Mouse (Mus musculus) forebrain, embryonic 15.5 days (tissue): ENCODE measurements at regions not wholly inside any gene's neighbourhood (a gene's known extent, or its start where the extent isn't known, plus 50 kb on each side); places are given as distances from the start of the nearest gene placed in this dataset.

ENCODE experiments used
- ATAC-seq: fragments of 200-750 bp; cut with Nextera tagmentation; replicated peaks from 2 replicates; pipeline ENCODE4 v1.8.0; 2017; ENCODE audit warnings: mild to moderate bottlenecking, moderate TSS enrichment, moderate library complexity
- H3K27ac ChIP-seq: fragments of 300-500 bp; sonication (generic); replicated peaks from 2 replicates; pipeline ENCODE4 v1.5.1; 2015; ENCODE audit warnings: mild to moderate bottlenecking, inconsistent platforms
- H3K27me3 ChIP-seq: fragments of 300-500 bp; sonication (generic); 2 replicates; pipeline ENCODE4 v1.6.1; 2015; ENCODE audit warnings: inconsistent platforms
- H3K36me3 ChIP-seq: fragments of 300-500 bp; sonication (generic); 2 replicates; pipeline ENCODE4 v1.6.1; 2015; ENCODE audit warnings: mild to moderate bottlenecking, inconsistent platforms
- H3K4me1 ChIP-seq: fragments of 300-500 bp; sonication (generic); 2 replicates; pipeline ENCODE4 v1.6.1; 2015; ENCODE audit warnings: inconsistent platforms
- H3K4me2 ChIP-seq: fragments of 300-500 bp; sonication (generic); replicated peaks from 2 replicates; pipeline ENCODE4 v1.6.1; 2015; ENCODE audit warnings: mild to moderate bottlenecking, inconsistent platforms
- H3K4me3 ChIP-seq: fragments of 300-500 bp; sonication (generic); 2 replicates; pipeline ENCODE4 v1.5.1; 2015; ENCODE audit warnings: mild to moderate bottlenecking, inconsistent platforms
- H3K9ac ChIP-seq: fragments of 300-500 bp; sonication (generic); replicated peaks from 2 replicates; pipeline ENCODE4 v1.6.1; 2015; ENCODE audit warnings: mild to moderate bottlenecking, inconsistent platforms
- H3K9me3 ChIP-seq: fragments of 300-500 bp; sonication (generic); 2 replicates; pipeline ENCODE4 v1.6.1; 2016; ENCODE audit warnings: inconsistent platforms
- WGBS: fragments of 180-500 bp; shearing (Covaris S2); methylation state at CpG from one replicate; pipeline ENCODE4 v1.1.7; 2015; ENCODE audit warnings: mixed read lengths; 5-methylcytosine and 5-hydroxymethylcytosine counted together

DNA sequence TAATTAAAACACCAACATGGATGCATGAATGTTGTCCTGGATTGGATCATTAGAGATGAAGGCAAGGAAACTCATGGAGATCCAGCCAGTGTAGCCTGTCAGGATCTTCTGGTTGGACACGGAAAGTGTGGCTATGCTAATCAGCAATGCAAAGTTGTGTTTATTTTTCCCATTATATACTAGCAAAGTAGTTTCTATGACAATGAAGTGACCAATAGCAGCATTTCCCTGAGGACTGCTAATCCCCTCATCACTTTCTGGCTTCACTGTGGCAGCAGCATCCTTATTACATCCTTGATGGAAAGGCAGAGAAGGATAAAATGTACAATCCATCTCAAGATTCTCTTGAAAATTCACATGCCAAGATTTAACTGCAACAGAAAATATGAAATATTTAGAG lies 534.7 kb downstream of the Basp1 start:
- no peak overlapping the region for H3K27ac ChIP-seq
- no peaks in the 10 kb centered on the region for H3K9me3 ChIP-seq
- no peaks in the 10 kb centered on the region for H3K27me3 ChIP-seq
- no peak for ATAC-seq
- no peak overlapping the region for H3K9ac ChIP-seq
- H3K4me3 ChIP-seq, result no peak overlapping the region
- no peaks in the 10 kb centered on the region for H3K36me3 ChIP-seq
- H3K4me2 ChIP-seq, result no peak overlapping the region
- 46% methylated on average over 1 of the region's 1 CpGs for WGBS
- H3K4me1 ChIP-seq, result peaks cover 20% of the 10 kb centered on the region

DNA sequence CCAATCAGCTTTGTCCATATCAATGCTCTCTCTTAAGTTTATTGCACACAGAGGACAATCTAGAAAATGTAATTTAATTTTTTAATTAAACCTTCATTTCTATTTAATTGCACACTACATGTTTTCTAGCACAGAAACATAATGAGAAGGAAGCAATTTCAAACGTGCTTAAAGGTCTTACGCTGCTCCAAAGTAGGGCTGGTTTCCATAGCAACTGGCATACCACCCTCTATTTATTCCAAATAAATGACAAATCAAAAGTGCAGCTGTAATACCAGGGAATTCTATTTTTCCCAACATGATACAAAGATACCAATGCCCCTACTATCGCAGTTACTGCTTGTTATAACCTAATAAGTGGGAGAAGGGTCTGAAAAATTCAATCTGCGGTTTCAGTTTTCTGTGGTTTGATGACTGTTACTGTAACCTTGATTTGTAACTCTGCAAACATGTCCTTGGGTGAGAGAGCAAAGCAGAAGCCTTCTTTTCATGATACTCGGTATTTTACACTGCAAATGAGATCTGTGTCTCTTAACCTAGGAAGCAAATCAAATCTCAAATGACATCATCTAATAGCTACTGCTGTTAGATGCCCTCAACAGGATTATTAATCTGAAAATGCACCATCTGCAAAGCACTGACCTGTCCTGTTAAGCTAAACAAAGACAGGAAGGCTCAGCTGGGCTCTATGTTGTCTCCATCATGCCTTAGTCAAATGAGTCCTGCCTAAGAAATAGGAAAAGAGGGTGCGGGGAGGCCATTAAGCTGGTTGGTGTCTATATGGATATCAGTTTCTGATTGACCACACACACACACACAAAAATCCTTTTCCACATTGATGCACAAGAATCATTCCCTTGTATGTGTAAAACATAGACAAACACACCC lies 535.6 kb downstream of the Basp1 start:
- no peak overlapping the region for H3K4me3 ChIP-seq
- no peak overlapping the region for H3K9ac ChIP-seq
- H3K9me3 ChIP-seq, result no peaks in the 10 kb centered on the region
- peak overlapping the region; percentile 75 for H3K27ac ChIP-seq
- H3K4me2 ChIP-seq, result no peak overlapping the region
- H3K4me1 ChIP-seq, result peaks cover 20% of the 10 kb centered on the region
- H3K36me3 ChIP-seq, result no peaks in the 10 kb centered on the region
- peak; percentile 82 for ATAC-seq
- no peaks in the 10 kb centered on the region for H3K27me3 ChIP-seq
- WGBS, result 34% methylated on average over 6 of the region's 6 CpGs

DNA sequence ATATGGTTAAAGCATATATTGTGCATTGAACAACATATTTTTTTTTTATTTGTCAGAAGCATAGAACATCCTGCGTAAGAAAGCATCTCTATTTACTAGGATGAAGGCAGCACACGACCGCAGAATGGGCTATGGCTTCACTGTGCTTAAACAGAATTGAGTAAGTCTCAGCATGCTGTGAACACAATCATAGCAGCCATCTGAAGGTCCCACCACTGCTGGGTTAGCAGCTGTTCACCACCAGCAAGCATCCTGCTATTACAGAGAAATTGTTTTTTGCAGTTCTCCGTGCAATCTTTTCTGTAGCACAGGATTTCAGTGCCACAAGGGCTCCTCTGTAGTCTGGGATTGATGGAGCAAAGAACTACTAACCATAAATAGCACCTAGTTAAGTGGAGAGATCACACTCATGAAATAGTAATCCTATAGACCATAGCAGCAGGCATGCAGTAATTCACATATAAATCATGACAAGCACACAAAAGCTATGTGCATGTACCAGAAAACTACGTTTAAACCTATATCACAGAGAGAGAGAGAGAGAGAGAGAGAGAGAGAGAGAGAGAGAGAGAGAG lies 537.3 kb downstream of the Basp1 start:
- H3K4me1 ChIP-seq, result peaks cover 20% of the 10 kb centered on the region
- H3K9ac ChIP-seq, result no peak overlapping the region
- no peaks in the 10 kb centered on the region for H3K27me3 ChIP-seq
- no peak overlapping the region for H3K4me3 ChIP-seq
- H3K9me3 ChIP-seq, result no peaks in the 10 kb centered on the region
- ATAC-seq, result peak; percentile 32; the same call in 1 of the 2 replicates
- H3K27ac ChIP-seq, result peak overlapping the region; percentile 34; the same call in 1 of the 2 replicates
- H3K4me2 ChIP-seq, result no peak overlapping the region
- 69% methylated on average over 5 of the region's 5 CpGs for WGBS
- H3K36me3 ChIP-seq, result no peaks in the 10 kb centered on the region

DNA sequence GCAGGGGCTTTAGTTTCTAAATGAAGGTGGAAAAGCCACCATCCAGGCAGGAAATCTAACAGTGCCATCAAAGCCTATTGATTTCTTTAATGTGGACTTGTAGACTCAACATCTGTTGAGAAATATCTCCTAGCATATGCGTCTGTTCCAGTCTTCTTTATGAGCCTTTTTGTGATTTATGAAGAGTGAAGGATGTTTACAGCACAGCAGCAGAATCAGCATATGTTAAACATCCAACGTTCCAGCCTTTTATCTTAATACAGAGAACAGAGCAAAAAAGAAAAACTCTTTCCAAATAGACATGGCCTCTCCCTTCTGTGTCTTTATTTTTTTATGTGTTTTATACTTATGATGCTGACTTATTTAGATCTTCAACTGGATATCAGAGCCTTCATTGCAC lies 573.3 kb downstream of the Basp1 start:
- H3K27me3 ChIP-seq, result no peaks in the 10 kb centered on the region
- H3K9ac ChIP-seq, result no peak overlapping the region
- no peak overlapping the region for H3K27ac ChIP-seq
- H3K36me3 ChIP-seq, result no peaks in the 10 kb centered on the region
- H3K4me1 ChIP-seq, result no peaks in the 10 kb centered on the region
- no peak for ATAC-seq
- H3K4me3 ChIP-seq, result no peak overlapping the region
- 83% methylated on average over 2 of the region's 2 CpGs for WGBS
- H3K4me2 ChIP-seq, result no peak overlapping the region
- no peaks in the 10 kb centered on the region for H3K9me3 ChIP-seq

DNA sequence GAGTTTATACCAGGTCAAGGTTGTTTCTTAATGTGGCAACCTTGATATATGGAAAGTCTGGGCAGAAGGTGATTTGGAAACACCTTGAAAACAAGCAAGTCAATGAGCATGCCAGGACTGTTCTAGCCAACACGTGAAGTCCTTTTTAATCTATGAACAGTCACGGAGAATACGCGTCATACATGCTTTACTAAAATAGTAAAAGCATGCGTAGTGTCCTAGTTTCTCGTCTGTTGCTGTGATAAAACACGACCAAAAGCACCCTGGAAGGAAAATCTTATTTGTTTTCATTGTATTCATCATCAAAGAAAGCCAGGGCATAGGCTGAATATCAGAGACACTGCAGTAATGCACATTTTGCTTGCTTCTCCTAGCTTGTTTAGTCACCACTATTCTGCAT lies 575.2 kb downstream of the Basp1 start:
- no peak overlapping the region for H3K9ac ChIP-seq
- no peak for ATAC-seq
- 89% methylated on average over 7 of the region's 7 CpGs for WGBS
- H3K4me2 ChIP-seq, result no peak overlapping the region
- H3K4me1 ChIP-seq, result no peaks in the 10 kb centered on the region
- H3K9me3 ChIP-seq, result no peaks in the 10 kb centered on the region
- no peaks in the 10 kb centered on the region for H3K36me3 ChIP-seq
- no peaks in the 10 kb centered on the region for H3K27me3 ChIP-seq
- H3K27ac ChIP-seq, result no peak overlapping the region
- H3K4me3 ChIP-seq, result no peak overlapping the region

DNA sequence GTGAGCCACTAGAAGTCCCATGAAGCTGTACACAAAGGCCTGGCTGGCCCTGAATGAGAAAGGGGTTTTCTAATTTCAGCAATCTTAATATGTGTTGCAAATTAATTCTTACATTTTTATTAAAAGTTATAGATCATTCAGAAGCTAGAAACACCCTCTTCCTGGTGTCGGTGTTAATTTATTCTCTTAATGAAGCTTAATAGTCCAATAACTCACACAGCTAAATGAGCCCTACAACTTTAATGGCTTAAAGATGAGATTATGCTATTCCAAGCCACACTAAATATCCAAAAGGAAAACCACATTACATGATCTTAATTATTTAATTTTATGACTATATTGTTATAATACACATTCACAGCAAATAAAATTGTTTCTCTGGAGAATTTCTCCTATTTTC lies 585.7 kb downstream of the Basp1 start:
- Histone ChIP-seq H3K36me3 (no peaks in the 10 kb centered on the region), H3K9me3 (no peaks in the 10 kb centered on the region), H3K4me3 (no peak overlapping the region), H3K27me3 (no peaks in the 10 kb centered on the region), H3K27ac (no peak overlapping the region), H3K9ac (no peak overlapping the region), H3K4me2 (no peak overlapping the region), H3K4me1 (no peaks in the 10 kb centered on the region)
- WGBS, result 88% methylated on average over 1 of the region's 1 CpGs
- ATAC-seq, result no peak

DNA sequence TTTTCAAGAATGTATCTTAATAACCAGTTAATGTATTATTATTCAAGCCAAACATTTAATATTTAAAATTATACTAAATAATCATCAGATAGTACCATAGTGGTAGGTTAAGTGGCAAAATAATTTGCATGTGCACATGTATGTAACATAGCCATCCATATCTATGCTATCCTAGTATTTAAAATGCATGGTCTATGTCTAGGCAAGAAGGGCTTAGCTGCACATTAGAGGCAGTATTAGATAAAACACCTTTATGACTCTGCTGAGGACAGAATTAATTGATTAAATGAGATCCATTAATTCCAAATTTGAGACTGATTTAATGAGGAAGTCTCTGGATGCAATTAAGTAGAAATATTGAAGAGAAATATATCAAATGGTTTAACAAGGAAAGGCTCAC lies 586.3 kb downstream of the Basp1 start:
- Histone ChIP-seq H3K36me3 (no peaks in the 10 kb centered on the region), H3K27ac (no peak overlapping the region), H3K9ac (no peak overlapping the region), H3K4me1 (no peaks in the 10 kb centered on the region), H3K9me3 (no peaks in the 10 kb centered on the region), H3K4me2 (no peak overlapping the region), H3K4me3 (no peak overlapping the region), H3K27me3 (no peaks in the 10 kb centered on the region)
- no peak for ATAC-seq

DNA sequence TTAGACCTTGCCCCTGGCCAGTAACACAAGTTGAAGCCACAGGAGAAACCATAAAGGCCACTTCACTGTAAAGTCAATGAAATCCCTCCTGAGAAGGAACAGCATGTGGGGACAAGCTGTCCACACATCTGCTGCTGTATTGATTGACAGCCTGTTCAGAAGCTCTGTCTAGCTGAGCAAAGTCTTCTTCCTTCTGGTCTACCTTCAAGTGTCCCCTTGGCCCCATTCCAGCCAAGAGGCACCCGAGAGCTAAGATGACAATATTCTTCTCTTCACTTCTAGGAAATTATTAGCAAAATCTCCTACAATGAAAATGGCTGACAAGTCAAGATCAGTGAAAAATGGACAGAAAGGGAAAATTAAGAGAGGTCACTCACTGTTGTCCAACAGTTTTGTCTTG lies 616.7 kb downstream of the Basp1 start:
- WGBS, result 63% methylated on average over 1 of the region's 1 CpGs
- H3K27me3 ChIP-seq, result no peaks in the 10 kb centered on the region
- H3K4me1 ChIP-seq, result no peaks in the 10 kb centered on the region
- H3K27ac ChIP-seq, result no peak overlapping the region
- H3K36me3 ChIP-seq, result no peaks in the 10 kb centered on the region
- H3K4me2 ChIP-seq, result no peak overlapping the region
- ATAC-seq, result no peak
- no peak overlapping the region for H3K9ac ChIP-seq
- H3K9me3 ChIP-seq, result no peaks in the 10 kb centered on the region
- H3K4me3 ChIP-seq, result no peak overlapping the region

DNA sequence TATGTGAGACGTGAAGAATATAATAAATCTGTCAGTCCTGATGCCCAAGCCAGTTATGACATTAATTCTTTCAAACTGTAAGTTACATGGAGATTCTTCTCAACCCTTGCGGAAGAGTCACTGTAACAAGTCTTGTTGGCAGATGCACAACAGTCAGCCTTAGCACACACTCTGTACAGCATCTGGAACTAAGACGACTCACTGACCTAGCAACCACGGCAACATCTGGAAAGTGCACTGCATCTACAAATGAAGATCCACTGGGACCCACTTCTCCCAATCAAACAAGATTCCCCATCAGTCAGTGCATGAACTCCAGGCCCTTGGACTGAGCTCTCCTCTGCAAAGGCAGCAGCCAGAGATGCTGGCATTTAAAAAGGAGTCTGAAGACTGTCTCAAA lies 620.2 kb downstream of the Basp1 start:
- no peak for ATAC-seq
- Histone ChIP-seq H3K36me3 (no peaks in the 10 kb centered on the region), H3K4me2 (no peak overlapping the region), H3K4me1 (no peaks in the 10 kb centered on the region), H3K4me3 (no peak overlapping the region), H3K9me3 (no peaks in the 10 kb centered on the region), H3K27me3 (no peaks in the 10 kb centered on the region), H3K27ac (no peak overlapping the region), H3K9ac (no peak overlapping the region)
- 93% methylated on average over 4 of the region's 4 CpGs for WGBS

DNA sequence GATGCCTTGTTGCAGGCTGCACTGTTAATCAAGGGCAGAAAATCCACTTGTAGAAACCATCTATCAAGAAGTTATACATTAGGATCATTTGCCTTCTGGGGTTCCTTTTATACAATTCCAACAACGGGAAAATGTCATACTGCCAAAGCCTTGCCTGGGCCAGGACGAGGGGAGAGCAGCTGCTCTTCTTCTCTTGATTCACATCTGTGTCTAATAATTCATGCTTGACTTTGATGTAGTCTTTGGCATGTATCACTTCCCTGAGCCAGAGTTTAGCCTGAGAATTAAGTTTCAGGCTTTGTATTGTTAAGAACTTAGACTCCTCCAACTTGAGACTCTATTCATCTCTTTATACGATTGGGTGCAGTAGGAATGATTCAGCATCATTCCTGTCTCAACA lies 627.2 kb downstream of the Basp1 start:
- Histone ChIP-seq H3K27ac (no peak overlapping the region), H3K4me1 (no peaks in the 10 kb centered on the region), H3K4me3 (no peak overlapping the region), H3K36me3 (no peaks in the 10 kb centered on the region), H3K9ac (no peak overlapping the region), H3K4me2 (no peak overlapping the region), H3K27me3 (no peaks in the 10 kb centered on the region), H3K9me3 (no peaks in the 10 kb centered on the region)
- WGBS, result 73% methylated on average over 3 of the region's 3 CpGs
- ATAC-seq, result no peak

DNA sequence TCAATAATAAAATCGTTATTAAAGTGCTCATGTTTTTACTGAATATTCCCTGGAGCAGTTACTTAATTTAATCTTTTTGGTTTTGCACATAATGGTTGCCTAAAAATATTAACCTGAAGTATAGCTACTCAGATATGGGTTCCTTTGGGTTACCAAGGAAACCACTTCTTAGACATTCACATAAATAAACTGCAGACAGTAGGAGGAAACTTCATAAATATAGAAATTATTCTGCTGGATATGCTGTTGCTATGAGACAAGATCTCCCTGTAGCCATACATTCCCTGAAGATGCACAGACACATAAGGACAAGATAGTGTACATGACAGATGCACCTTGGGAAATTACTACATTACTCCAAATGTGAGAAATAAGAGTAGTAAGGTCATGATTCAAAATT lies 635.3 kb downstream of the Basp1 start:
- no peak overlapping the region for H3K27ac ChIP-seq
- 80% methylated on average over 1 of the region's 1 CpGs for WGBS

DNA sequence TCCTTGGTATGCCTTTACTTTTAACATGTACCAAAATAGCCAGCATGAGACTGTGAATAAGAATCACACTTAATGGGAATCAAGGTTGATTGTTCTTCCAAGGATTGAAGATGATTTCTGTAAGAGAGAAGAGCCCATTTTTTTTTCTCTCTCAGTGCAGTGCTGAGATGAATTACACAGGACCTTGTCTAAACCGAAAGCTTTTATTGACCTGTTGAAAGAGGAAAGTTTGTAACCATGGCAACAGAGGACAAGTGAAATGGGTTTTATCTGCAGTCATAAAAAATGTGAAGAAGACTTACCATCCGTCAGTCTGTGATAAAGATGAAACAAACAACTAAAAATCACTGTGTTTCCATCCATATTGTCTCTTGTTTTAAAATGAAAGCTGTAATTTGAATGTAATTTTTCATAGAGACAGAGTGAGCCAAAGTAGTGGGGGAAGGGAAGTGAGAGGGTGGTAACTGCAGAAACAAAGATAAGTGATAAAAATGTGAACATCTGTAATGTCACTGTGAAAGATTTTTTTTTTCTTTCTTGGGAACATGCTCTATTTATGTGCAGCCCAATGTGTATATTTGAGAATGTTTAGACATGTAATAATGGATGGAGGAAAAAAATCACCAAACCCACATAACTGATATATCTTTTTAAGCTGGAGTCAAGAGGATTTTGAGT lies 661.9 kb downstream of the Basp1 start:
- H3K9ac ChIP-seq, result no peak overlapping the region
- no peak overlapping the region for H3K4me2 ChIP-seq
- no peaks in the 10 kb centered on the region for H3K36me3 ChIP-seq
- H3K9me3 ChIP-seq, result no peaks in the 10 kb centered on the region
- WGBS, result 35% methylated on average over 2 of the region's 2 CpGs
- no peak for ATAC-seq
- H3K27me3 ChIP-seq, result no peaks in the 10 kb centered on the region
- H3K4me3 ChIP-seq, result no peak overlapping the region
- H3K27ac ChIP-seq, result no peak overlapping the region
- H3K4me1 ChIP-seq, result no peaks in the 10 kb centered on the region

More for the DNA sequence above, 635.3 kb downstream of the Basp1 start:
- ATAC-seq, result no peak
- Histone ChIP-seq H3K9ac (no peak overlapping the region), H3K36me3 (no peaks in the 10 kb centered on the region), H3K4me2 (no peak overlapping the region), H3K9me3 (no peaks in the 10 kb centered on the region), H3K4me3 (no peak overlapping the region), H3K4me1 (no peaks in the 10 kb centered on the region), H3K27me3 (no peaks in the 10 kb centered on the region)
